Mouse (Mus musculus): ENCODE results near the gene Tysnd1.

DNA sequence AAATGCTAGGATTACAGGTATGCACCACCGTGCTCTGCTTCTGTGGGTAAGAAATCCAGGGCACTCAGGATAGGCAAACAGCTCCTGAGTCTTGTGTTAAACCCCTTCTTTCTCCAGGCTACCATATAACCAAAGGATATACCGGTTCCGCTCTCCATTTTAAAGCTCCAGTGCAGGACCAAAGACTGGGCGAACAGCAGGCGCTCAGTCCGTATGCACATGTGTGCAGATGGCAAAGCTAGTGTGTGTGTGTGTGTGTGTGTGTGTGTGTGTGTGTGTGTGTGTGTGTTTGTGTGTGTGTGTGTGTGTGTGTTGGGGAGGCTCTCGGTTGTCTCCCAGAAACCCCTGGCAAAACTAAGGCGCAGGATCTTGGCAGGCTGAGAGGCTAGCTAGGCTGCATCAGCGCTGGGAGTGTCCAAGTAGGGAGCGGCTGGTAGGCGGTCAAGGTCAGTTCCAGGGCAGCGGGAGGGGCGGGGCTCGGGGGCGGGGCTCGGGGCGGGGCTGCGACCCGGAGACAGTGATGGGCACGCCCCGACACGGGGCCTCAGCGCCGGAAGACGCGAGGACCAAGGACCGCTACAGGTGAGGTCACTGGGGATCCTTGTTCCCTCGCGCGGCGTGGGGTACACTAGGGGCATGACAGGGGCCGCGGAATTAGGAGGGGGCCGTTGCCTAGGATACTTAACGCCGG lies 19.6 kb downstream of the Tysnd1 start, which contains the start of gene Aifm2:
- TF ChIP-seq EP300 (IDR thresholded peaks at IDR 0.05; ENCODE audit: low read depth) (no peak), CTCF (IDR thresholded peaks at IDR 0.05; ENCODE audit: low read depth) (no peak)

Measured in liver, postnatal 0 days (tissue).